19 mouse cellular contexts compared by ENCODE assay signal in the genomic region with DNA sequence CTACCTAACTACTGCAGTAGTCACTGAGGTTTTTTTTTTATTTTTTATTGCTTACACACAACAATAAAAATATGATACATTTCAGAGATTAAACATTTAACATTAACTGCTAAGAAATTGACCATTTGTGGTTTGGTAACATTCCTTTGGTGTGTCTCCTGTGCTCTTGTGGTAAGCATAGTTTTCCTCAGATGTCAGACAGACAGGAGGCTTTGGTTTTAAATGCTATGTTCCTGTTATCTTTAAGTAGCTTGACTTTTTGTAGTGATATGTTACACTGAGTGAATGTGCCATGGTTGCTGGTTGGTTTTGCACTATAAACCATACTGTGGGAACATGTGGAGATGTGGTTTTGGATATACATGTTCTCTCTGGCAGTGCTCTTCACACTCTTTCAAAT.
"Had no signal": no experiment of that assay in that cellular context is flagged by ENCODE, and none has a peak within 500 bp of the region (broad histone marks: within the 10 kb centered on the region; RNA-seq: fewer than 3 reads in every experiment).

No protein-coding gene starts in this region.

- DNase-seq: kidney, adult 8-10 months; kidney, postnatal 10 days; kidney, postnatal 36 days; left cerebral cortex, postnatal 4 days; liver, postnatal 0 days; lung, embryonic 14.5 days; retina, postnatal 1 day; right cerebral cortex, postnatal 25 days; spleen, adult 18-20 months; thymus, adult 18-20 months; thymus, postnatal 36 days had no signal

- ATAC-seq: liver, postnatal 0 days; lung, postnatal 0 days; midbrain, embryonic 13.5 days; midbrain, embryonic 16.5 days had no signal

- H3K27me3 ChIP-seq: kidney, embryonic 15.5 days; limb, embryonic 12.5 days; limb, embryonic 15.5 days; midbrain, embryonic 13.5 days; neural tube, embryonic 13.5 days; stomach, embryonic 15.5 days had no signal
